Mouse (Mus musculus) mouse embryonic stem cell (cell line): ENCODE measurements around the gene Ogdh.
"Not testable (repeated sequence)": the region's sequence is repeated elsewhere in the genome, so short reads cannot be mapped to it uniquely, and the experiment has no call there.

Experiments
- in situ Hi-C, 2 experiments: fragments of 300-500 bp; cut with MboI; formaldehyde crosslinking; loops; 1 replicate in 1 of 2; 3 replicates in 1 of 2; pipeline ENCODE4 v1.14.3; 2019 to 2020; ENCODE audit warnings: low sequenced_read_pairs in 2 of 2, low pct_unique_long_range_greater_than_20kb in 1 of 2, mixed read lengths in 1 of 2; ENCODE audit not compliant: unreplicated experiment in 1 of 2

Gene Ogdh

GRCm38 (mm10) chr11:6345956-6346355 is 54.5 kb downstream of the Ogdh start:
- in situ Hi-C loops: no loop called here

- in situ Hi-C loops: no loop called here
Measured at GRCm38 (mm10) chr11:6346966-6347365, 55.5 kb downstream of the Ogdh start.

- in situ Hi-C loops: no loop called here
Measured at GRCm38 (mm10) chr11:6348681-6349200, 57.3 kb downstream of the Ogdh start.

- in situ Hi-C loops: no loop called here
Measured at GRCm38 (mm10) chr11:6349586-6349985, 58.2 kb downstream of the Ogdh start.

GRCm38 (mm10) chr11:6355106-6355505 is 63.7 kb downstream of the Ogdh start:
- in situ Hi-C loops: no loop called here

GRCm38 (mm10) chr11:6364581-6365275 is 73.3 kb downstream of the Ogdh start:
- in situ Hi-C loops: no loop called here

GRCm38 (mm10) chr11:6365885-6366284 is 74.5 kb downstream of the Ogdh start:
- in situ Hi-C loops: no loop called here

GRCm38 (mm10) chr11:6366434-6366833 is 75.0 kb downstream of the Ogdh start:
- in situ Hi-C loops: no loop called here

- in situ Hi-C loops: no loop called here
Measured at GRCm38 (mm10) chr11:6367156-6367555, 75.7 kb downstream of the Ogdh start.

GRCm38 (mm10) chr11:6367986-6368385 is 76.6 kb downstream of the Ogdh start:
- in situ Hi-C loops: not testable (repeated sequence)

- in situ Hi-C loops: no loop called here
Measured at GRCm38 (mm10) chr11:6371376-6372155, 80.1 kb downstream of the Ogdh start.

GRCm38 (mm10) chr11:6372784-6373183 is 81.4 kb downstream of the Ogdh start:
- in situ Hi-C loops: no loop called here

GRCm38 (mm10) chr11:6380916-6381315 is 89.5 kb downstream of the Ogdh start:
- in situ Hi-C loops: no loop called here

GRCm38 (mm10) chr11:6388126-6388725 is 96.8 kb downstream of the Ogdh start:
- in situ Hi-C loops: no loop called here

GRCm38 (mm10) chr11:6388726-6389413 is 97.4 kb downstream of the Ogdh start, which contains the start of gene Zmiz2:
TSS of gene Zmiz2 (plus strand) at chr11:6389074.
- in situ Hi-C loops: no loop called here

- in situ Hi-C loops: no loop called here
Measured at GRCm38 (mm10) chr11:6389483-6389921, 98.1 kb downstream of the Ogdh start.

GRCm38 (mm10) chr11:6390376-6391053 is 99.1 kb downstream of the Ogdh start:
- in situ Hi-C loops: no loop called here
